Mouse (Mus musculus): Measurements from ENCODE around the gene Kif18b.

The Kif18b gene

DNA sequence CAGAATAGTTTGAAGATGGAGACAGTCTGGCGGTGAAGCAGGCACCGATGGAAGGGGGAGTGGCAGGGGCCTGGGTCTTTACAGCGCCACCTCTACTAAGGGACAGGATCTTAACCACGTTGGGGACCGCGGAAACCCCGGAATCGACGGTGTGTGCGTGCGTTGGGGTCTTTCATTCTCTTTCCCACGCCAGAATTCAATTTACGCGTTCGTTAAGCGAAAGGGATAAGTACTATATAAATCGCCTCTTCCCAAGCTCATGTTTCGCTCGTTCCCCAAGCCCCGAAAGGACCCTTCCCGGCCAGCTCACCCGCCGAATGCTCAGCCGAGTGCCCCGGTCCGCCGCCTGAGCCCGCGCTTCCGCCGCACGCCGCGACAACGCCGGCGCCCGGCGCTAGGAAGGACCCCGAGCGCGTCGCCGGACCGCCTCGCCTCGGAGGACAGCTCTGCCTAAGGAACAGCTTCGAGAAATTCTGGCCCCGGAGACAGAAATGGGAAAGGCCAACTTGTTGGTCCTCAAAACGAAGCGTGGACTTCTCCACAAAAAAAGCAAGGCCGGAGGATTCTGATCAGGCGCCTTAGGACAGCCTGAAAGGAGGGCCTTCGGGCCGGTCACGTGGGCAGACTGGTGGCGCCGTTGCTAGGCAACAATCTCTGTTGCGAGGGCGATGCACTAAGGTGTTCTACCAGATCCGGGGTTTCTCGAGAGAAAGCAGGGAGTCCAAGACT lies 44.2 kb downstream of the Kif18b start, which contains the start of the genes Eftud2 and Ccdc103:
Gene Eftud2 (minus strand): TSS at position 401 of the 729 bp plus-strand sequence.
Gene Ccdc103 (plus strand): TSS at position 620 of the 729 bp plus-strand sequence.
- DNase-seq (ENCODE audit: low spot score), result peak; percentile 94

DNA sequence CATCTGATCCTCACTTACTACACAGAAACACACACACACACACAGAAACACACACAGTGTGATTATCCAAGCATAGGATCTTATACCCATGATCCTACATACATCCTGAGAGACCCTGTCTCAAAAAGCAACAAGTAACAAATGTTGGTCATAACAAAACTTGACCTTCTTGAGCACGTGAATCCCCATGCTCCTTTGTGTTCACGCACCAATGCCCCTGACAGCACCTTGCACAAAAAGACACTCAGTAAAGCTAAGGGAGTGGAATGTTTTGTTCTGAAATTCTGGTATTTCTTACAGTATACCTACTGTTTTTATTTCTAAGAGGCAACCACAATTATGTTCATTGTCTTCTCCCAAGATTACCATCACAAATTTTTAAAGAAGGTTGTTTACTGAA lies 45.4 kb downstream of the Kif18b start:
- no peak for DNase-seq (ENCODE audit: low spot score)

DNA sequence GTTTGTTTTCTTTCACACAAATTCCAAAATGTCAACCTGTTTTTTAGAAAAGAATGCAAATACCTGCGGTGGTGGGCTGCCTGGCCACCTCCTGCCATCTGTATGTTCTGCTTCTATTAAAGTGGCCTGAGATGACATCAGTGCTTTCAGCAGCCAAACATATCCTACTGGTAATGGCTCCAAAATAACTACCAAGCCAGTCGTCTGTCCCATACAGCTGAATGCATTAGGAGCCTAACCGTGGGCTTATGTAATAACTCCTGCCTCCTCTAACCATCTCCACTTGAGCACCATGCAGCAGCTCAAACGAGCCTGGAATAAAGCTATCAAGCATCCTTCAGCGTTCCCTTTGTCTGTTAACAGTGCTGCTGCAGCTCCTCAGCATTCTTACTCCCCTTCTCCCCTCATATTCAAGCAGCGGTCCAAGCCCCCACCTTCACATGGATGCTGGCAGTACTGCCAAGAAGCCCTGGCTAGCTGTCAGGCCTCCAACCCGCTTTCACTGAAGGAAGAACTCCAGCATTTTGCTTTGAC lies 50.1 kb downstream of the Kif18b start:
- no peak for DNase-seq (ENCODE audit: low spot score)

DNA sequence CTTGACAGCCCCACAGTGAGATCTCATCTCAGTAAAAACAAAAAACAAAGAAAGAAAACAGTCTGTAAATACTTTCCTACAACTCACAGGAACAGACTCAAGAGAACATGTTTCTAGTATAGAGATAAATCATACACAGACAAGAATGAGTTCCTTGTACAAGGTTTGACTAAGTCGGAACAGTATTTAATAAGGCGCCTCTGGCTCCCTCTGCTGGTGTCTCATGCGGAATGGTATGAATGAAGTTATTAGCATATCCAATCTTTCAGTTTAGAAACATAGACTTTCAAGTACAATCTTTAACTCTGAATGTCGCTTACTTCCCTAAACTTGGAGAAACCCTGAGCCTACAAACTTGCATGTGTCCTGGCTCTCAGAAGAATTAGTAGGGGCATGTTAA lies 60.7 kb downstream of the Kif18b start:
- DNase-seq (ENCODE audit: low spot score), result no peak

DNA sequence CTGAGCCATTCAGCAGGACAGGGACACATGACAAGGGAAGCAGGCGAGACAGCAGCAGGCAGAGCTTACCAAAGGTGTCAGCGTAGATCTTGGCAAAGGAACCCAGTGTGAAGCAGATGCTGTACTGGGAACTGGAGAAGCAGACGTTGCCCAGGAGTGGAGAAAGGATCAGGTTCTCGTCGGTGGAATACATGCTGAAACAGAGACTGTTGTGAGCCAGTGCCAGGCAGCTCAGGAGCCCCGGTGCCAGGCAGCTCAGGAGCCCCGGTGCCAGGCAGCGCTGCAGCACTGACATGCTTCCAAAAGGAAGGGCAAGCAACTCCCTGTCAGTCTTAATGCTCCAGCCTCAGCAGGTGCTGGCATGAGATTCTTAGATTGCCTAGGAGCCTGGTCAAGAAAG lies 65.0 kb downstream of the Kif18b start:
- DNase-seq (ENCODE audit: low spot score), result no peak

DNA sequence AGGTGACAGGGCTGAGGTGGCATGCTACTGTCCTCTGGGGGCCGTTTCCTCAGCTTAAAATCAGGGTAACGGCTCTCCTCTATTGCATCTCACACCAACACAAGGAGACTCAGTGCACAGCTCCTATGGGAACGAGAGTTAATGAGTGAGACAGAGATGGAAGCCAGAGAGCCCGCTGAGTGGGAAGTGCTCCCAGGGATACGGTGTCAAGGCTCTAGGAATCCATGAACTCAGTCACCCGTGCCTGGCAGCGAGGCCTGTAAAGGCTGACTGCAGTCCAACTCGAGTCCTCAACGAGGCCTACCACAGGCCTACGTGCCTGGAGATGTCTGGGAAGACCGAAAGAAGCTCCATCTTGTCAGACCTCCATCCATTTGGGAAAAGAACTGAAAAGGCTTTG lies 66.0 kb downstream of the Kif18b start:
- DNase-seq (ENCODE audit: low spot score), result no peak

DNA sequence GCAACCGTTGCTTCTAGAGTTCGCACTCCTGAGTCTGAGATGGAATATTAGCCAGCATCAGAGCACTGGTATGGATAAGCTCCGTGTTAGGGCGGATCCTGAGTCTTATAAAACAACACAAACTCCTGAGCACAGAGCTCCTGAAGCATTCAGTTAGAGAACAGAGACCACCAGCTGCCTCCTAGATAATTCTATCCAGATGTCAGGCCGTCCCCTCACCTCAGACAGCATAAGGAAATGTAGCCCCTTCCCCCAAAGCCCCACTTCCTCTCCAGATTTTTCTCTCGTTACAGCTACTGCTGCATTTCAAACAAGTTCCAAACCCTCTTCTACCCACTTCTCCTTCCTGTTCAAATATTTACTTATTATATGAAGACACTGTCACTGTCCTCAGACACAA lies 69.0 kb downstream of the Kif18b start:
- DNase-seq (ENCODE audit: low spot score), result no peak
